Mouse (Mus musculus) retina, postnatal 1 day (tissue): ENCODE results near the gene Sorcs2.

Experiments used
- DNase-seq: peaks from one replicate; pipeline ENCODE4 v3.0.0-alpha.2; 2012

Gene Sorcs2

DNA sequence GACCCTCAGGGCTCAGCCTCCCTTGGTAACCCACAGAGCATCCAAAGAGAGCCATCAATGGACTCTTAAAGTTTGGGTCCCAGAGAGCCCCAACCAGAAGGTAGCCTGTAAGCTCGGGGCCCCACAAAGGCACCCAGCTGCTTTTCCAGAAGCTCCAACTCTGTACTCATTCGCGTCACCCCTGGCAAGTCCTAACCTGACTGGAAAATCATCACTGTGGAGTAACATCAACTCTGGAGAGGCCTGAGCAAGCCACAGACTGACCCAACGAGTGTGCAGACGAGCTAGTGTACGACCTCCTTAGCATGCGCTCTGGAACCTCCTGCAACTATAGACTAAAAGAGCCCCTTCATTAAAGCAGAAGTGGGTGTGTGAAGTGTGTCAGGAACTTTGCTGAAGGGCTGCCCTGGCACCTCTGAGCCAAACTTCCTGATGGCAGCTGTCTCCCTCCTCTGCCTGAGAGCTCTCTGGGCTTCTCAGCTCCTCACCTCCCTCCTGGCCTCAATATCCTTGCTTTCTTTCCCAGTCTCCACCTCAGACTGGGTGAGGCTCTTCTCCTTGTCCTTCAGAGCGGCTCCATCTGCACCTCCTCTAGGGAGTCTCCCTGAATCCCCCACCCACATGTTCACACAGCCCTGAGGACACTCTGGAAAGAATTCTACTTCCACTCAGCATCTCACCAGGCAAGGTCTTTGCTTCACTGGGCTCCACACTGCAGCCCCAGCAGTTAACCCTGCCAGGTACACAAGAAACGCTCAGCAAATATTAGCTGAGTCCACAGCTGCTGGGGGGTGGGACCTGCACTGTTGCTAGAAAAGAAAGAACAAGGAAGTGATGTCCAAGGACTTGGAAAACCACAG is 8.0 kb downstream of the Sorcs2 start:
- DNase-seq = no peak

DNA sequence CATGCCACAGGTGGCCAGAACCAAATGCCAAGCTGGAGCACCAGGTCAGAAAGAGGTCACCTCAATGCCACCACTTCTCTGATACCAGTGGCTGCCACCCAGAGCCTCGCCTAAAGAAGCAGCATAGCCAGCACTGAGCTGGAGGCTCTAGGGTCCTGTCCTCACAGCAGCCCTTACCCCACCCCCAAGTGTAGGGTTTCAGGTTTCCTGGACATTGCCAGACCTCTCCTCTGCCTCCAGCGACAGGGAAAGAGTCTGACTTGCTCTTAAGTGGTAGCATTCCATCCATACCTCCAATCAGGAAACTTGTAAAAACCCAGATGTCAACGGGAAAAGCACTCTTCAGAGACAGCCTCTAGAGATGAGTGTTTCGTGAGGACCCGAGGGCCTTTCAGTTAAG is 12.9 kb downstream of the Sorcs2 start:
- no peak for DNase-seq

DNA sequence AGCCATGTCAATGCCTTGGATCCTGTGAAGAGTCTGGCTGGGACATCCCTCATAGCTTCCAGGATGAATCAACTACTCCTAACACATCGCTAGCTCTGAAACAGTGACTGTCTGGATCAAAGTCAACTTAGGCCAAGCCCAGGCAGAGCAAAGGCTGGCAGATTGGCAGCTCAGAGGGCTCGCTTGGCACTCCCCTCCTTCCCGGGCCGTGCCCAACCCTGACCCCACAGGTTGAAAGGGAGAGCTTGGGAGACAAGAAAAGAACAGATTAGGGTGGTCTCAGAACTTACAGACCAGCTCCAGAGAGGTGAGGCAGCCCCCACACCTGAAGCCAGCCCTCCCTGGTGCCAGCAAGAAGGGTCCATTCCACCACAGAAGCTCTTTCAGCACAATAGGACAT is 14.5 kb downstream of the Sorcs2 start:
- no peak for DNase-seq

DNA sequence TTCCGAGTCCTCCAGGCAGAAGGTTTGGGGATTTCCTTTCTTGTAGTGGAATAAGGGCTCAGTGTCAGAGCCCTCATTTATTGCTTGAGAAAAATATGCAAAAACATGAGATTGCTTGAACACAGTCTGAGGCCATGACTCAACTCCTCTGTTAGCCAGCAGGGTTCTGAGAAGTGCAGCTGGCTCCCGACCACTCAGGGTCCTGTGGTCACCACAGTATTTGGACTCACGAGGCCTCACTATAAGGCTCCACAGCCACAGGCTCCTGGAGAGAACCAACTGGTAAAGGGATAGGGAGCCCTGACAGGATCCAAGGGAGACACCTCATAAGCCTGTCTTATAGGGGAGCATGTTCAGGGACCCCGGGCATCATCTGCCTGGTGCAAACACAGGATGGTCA is 15.2 kb downstream of the Sorcs2 start:
- DNase-seq = no peak

DNA sequence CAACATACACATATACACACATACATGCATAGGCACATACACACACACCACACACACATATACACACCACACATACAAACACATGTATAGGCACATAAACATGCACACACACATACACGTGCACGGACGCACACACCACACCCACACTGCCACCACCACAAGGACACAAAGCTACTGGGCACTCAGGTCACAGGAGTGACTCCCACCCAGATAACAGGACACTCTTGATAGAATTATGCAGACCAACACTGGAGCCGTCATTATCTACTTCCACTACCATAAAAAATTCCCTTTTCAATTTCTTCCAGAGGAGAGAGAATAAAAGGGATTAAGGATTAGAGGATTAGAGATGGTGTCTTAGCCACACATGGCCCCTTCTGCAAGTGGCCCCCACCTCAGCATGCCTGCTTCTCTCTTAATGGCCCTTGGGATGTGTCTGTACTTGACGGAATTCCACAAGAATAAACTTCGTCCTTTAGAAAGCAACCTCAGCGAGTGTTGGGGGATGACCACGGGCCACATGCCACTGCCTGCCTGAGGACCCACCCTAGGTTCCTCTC is 15.7 kb downstream of the Sorcs2 start:
- DNase-seq = peak; percentile 49

DNA sequence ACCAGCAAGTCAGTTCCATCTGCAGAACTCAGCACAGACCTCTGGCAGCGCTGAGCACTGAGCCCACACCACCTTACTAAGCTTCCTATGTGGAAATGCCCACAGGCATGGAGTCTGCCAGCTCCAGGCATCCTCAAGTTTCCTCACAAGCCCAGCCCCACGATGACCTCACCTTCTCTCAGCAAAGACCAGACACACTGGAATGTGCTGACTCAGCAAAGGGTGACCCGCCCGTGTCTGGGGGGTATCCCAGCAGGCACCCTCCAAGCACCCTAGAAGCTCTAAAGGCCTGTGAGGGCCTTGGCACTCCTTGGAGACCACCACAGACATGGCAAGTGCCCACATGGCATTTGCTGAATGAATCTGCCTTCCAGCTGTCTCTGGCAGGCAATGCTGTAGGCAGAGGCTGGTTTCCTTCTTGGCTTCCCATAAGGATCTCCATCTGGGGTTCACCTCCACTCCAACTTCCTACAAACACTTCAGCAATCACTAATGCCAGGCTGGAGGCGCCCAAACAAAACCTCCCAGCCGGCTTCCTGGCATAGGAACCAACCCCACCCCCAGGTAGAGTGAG is 17.9 kb downstream of the Sorcs2 start:
- no peak for DNase-seq

DNA sequence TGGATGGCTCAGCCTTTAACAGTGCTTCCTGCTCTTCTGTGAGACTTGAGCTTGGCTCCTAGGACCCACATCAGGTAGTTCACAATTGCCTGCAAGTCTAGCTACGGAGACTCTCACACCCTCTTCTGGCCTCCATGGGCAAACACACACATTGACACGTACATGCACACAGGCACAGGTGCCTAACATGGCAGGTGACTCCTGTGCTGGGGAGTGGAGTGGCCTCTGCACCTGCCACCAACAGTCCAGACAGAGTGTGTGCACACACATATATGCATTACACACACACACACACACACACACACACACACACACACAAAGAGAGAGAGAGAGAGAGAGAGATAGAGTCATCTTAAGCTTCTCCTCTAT is 19.6 kb downstream of the Sorcs2 start:
- DNase-seq = no peak

DNA sequence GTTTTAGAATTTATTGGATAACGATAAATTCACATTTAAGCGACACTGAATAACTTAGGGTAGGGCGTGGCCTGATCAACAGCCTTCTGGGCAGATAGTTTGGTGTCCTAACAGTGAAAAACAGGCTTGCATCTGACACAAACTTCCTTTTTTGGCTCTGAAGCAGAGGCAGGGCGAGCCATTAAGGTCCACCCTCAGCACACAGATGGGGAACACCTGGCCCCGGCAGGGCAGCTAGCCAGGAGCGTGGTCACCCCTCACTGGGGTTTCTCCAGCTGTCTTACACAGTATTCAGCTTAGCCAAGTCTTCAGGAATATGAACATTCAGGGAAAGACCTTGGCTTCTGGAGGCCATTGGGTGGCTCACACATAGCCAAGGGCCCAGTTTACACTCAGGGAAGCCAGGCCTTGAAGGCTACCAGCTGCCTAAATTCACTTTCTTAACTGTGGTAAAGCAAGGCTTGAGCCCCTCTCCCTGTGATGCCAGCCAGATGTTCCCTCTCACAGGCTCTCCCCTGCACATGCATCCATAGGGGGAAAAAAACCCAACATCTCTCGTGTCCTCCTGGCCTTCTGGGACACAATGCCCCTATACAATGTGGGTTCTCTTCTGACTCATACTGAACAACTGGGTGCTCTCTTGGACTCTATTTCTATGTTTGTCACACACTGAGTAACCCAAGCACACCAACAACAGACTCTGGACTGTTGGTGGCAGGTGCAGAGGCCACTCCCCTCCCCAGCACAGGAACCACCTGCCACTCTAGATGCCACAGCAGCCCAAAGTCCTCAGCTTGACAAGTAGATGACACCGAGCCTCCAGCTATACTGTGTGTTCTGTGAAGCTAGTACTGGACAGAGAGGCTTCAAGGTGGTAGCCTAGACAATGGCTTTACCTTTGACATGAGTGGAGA is 20.2 kb downstream of the Sorcs2 start:
- DNase-seq = no peak

DNA sequence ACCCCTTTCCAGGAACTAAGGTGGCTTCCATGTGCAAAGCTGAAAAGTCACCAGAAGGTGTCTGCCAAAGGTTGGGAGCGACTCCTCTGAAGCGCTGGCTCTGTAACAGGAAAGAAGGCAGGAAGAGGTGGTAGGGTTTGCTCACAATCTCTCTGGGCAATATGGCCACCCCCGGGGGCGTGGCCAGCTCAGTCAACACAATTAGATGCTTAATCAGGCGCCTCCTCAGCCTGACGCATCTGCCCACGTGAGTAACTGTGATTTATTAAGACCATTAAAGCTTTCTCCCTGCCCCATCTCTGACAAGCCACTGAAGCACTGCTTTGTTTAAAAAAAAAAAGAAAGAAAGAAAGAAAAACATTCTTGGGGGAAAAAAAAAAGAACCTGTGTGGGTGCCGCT is 22.1 kb downstream of the Sorcs2 start:
- peak; percentile 69 for DNase-seq

DNA sequence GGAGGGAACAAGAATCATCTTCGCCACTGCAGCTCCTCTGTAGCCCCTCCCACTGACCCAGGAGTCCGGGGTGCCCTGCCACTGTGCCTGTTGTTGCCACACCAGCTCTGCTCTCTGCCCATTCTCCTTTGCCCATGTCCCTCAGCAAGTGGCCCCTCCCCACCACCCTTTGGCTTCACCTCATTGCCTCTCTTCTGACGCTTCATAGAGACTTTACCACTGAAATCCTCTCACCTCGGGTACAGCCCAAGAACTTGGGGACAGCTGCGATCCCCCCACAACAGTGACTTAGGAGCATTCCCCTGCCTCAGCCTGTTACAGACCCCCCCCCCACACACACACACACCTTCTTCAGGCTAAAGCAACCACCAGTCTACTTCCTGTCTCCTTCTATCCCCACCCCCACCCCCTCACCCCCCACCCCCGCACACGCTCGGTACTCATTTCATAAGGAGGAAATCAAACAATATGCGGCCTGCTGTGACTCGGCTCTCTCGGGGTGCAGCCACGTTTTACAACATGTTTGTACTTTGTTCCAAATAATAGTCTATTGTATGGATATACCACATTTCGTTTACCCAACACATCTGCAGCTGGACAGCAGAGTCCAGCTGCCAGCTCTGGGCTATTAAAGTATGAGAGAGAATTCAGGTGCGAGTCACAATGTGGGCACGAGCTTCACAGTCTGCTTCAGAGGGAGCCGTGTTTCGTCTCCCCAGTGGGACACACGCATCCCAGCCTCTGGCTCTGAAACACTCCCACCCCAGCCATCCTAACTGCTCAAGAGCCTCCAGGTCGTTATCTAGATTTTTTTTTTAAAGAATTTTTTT is 23.5 kb downstream of the Sorcs2 start:
- peak; percentile 57 for DNase-seq

DNA sequence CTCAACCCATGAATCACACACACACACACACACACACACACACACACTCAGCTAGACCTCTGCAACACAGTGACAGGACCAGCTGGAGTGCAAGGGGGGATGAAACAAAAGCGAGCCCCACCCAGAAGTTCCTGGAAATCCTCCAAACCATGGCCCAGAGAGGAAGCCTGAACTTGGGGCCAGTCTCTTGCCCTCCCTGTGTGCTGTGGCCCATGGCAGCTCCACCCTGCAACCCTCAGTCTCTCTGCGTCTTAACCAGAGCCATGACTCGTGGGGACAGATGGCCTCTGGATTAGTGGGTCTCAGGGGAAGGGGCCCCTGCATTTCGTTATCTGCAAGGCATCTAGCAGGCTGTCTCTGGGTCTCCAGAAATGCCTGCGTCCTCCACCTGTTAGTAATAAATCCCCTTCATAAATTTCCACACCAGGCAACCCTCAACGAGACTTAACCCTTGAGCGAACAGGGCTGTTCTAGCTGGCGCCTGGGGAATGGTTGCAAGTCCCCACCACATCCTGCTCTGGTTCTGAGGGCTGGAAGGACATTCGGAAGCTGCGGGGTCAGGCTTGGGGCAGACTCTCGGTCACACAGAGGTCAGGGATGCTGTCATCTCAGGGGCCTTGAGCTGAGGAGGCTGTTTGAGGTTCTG is 24.6 kb downstream of the Sorcs2 start:
- DNase-seq = peak; percentile 85

DNA sequence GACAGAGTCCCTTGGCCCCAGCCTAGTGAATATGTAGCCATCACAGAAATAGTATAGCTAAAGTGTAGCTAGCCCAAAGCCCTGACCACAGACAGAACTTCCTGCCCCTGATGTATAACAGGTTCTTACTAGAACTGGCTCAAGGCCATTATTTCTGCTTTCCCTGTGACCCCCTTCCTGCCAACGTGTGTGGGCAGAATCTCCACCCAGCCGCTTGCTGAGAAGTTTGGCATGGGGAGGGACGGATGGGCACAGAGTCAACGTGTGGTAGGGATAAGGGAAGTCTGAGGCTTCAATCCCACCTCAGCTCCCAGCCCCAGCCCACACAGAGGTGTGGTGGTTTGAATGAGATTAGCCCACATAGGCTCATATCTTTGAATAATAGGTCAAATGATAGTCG is 26.2 kb downstream of the Sorcs2 start:
- no peak for DNase-seq

DNA sequence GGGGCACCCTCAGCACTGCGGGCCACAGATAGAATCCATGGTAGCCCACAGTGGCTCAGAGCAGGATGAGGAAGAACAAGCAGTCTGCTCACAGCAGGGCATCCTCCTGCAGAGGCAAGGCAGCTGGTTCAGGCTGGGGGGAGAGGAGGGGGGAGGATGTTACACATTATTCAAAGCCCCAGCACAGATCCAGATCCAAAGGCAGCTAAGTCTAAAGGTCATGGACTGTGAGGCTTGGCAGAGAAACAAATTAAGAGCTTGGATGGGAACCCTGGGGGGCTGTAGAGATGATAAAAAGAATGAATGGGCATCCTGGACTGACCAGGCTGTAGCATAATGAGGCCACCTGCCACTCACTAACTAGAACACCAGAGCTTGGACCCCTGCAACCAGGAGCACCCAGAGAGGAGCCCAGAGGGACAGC is 28.7 kb downstream of the Sorcs2 start:
- peak; percentile 90 for DNase-seq

DNA sequence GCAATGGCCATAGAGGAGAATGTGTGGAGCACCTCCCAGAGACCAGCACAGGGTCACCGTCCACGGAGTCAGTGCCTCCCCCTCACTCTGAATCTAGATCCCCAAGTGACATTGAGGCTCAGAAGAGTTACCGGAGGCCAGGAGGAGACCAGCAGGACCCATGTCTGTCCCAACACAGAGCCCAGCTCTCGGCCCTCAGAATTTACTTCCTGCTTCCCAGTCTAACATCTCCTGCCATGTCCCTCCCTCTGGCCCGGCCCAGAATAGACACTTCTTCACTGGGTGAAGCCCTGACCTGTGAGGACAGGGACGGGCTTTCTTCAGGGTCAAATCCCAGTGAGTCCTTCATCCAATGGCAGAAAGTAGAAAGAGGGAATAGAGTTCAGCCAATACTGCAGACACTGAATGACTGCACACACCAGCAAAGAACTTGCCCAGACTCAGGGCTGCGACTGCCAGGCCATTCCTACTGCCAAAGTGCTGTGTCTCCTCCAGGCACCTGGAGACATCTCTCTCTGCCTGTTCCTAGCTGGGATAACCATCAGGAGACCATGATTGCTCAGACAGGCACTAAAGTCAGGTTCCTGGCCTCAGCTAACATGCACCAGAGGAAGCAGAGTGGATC is 29.3 kb downstream of the Sorcs2 start:
- no peak for DNase-seq

DNA sequence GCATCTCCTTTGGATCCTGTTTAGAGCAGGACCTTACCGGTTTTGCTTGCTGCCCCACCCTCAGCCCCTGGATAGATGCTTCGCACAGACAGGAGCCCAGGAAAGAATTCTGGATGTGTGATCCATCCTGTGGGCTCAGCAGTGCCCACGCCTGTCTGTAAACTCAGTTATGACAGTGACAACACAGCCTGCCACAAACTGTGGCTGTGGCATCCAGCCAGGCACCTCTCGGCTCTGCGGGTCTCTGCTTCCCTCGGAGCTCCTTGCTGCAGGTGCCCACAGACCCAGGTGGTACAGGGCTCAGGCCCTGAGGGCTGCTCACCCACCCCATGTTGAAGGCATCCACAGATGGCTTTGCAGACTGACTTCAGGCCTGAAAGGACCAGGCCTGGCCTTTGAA is 30.0 kb downstream of the Sorcs2 start:
- DNase-seq = no peak

DNA sequence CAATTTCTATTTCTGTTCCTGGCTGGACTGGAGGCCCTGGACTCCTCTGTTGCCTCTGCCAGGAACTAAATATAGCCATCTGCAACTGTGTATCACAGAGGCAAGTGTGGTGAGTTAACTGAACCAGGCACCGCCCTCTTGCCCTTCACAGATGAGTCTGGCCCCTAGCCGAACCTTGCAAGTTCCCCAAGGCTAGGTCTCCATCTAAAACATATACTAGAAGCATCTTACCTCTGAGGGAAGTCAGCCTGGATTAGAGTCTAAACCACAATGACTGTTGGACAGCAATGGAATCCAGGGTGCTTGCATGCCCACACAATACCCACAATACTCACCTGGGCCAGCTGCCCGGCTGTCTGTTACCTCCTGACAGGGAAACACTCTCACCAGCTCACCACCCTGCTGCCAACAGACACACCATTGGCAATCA is 30.7 kb downstream of the Sorcs2 start:
- DNase-seq = no peak

DNA sequence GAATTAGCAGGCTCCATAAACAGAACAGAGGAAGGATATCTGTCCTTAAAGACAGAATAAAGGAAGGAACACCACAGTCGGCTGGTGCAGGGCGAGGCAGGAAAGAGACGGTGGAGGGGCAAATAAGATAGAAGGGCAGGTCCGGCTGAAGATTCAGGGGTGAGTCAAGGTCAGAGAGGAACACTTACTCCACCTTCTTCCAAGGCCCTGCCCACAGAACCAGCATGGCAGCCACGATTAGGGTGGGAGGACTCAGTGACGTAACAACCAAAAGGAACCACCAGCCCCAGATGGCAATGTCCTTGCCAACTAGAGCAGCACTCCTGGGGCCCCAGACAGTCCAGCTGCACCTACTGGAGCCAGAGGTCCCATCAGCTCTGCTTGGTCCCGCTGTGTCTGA is 36.2 kb downstream of the Sorcs2 start:
- DNase-seq = no peak

DNA sequence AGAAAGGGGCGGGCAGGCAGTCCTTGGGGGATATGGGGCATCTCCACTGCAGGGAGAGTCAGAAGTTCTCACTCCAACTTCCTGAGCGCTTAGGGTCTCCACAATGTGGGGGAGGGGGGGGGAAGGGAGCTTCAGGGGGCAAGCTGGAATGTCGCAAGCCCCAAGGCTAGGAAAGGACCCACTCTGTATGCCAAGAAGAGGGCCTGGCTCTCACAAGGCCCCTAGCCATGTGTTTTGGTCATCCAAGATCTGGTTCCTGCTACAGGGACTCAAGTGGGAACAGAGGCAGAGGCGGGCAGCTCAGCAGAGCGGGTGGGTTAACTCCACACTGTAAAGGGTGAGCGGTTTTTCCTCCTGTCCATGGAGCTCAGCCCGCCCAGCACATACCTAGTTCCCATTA is 37.6 kb downstream of the Sorcs2 start:
- no peak for DNase-seq

DNA sequence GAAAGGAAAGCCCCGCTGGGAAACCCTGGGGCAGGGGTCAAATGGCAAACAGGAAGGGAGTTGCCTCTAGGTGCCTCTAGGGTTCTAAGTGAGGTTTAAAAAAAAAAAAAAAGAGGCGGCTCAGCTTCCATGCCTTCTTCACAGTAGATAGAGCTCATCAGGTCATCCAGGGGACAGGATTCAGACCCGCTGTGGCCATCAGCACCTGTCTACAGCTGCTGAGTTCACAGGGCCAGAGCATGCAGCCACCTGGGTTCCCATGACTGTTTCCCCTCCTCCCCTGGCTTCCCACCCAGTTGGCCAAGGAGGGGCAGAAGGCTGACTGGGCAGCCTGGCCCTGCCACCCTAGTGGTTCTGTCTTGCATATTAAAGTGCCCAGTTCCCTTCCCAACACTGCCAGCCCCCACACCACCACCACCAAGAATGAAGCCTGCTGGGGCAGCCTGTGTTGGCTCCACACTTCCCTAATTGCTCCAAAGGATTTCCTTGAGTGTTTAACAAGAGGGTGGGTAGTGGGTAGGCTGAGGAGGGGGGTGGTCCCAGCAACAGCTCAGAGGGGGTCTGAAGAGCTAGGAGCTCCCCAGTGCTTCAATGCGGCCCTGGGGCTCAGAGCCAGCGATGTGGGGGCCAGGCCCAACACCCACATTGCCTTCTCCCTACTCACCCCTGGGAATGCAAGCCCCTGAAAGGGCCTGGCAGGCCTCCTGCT is 38.2 kb downstream of the Sorcs2 start:
- DNase-seq = no peak

DNA sequence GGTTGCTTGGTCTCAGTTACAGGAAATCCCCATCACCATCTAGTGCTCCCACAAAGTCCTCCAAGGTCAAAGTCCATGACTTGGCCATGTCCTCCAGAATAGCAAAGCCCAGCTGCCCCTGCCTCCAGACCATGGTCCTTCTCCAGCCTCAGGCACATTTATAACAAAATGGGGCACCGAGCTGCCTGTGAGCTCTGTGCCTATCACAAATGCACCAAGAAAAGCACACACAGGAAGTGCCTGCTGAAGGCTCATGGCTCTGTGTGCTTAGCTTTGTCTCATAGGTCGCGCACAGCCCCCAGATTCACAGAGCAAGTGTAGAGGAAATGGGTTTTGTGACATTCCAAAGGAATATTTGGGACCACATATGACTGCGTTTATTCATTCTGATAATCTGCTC is 39.8 kb downstream of the Sorcs2 start:
- no peak for DNase-seq

DNA sequence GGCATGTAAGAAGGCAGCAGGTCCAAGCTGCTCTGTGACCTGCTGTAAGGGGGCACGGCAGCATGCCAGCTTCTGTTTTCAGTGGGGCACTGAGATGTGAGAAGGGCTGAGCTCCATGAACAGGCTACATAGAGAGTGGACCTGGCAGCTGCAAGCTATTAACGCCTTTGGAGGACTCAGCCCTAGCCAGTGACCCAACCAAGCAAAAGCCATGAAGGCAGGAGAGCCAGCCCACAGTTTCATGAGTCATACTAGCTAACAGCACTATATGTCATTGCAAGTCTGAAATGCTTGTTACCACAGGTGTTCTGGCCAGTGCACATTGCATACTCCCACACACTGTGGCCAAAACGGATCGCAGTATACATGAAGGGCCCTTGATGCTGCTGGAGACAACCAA is 41.3 kb downstream of the Sorcs2 start:
- DNase-seq = no peak
